Mouse (Mus musculus) urinary bladder, postnatal 4 days (tissue): ENCODE measurements around the gene Fam227a.
A peak's percentile ranks its signal among the peaks of the same experiment; 100 is the strongest.
"Not testable (repeated sequence)": the region's sequence is repeated elsewhere in the genome, so short reads cannot be mapped to it uniquely, and the experiment has no call there.

Source experiments
- DNase-seq, 2 experiments: peaks; one replicate each; pipeline ENCODE4 v3.0.0; 2021 to 2022; ENCODE audit warnings: low spot score in 2 of 2

Fam227a gene

DNA sequence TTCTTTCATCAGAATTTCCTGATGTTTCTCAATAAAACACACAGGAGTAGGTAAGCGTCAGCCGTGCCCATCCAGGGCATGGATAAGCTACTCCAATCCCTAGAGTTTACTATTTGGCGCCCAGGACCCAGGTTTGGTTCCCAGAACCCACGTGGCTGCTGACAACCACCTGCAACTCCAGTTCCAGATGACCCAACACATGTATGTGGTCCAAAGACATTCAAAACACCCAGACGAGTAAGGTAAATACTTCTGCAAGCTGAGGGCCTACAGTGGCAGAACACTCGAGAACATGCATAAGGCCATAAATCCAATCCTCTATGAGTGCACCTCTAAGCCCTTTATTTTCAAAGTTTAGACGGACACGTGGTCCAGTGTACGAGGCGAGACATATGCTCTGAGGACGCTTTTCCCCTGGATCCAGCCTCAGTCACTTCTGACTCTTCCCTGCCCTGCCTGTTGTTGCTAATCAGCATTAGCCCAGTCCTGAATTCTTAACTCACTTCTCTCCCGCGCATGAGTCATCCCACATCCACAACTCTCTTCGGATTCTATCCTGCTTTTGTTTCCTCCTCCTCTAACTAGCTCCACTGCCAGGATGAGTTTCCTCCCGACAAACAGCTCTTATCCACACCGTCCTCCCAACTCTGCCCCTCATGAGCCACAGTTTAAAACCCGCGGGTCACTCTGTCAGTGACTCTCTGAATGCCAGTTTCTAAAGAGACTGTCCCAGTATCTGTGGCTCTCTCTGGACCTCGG, 25.1 kb upstream of the Fam227a start:
- no peak for DNase-seq

DNA sequence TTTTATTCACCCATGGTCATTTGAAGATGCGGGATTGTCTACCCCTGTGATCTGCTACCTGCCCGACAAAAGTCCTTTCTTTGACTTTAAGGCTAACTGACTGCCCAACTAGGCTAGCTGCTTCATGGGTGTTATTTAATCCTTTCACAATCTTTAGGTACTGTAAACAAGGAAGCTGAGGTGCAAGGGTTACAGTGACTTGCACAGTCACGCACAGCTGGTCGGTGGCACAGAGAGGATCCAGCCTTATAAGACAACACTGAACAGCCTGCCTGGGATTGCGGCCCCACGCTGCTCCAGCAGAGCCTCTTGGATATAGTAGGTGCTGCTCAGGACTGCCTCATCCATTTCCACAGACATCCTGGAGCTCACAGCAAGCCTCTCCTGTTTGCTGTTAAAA, 24.4 kb upstream of the Fam227a start:
- no peak for DNase-seq

GRCm38 (mm10) chr15:79681973-79682372, 23.2 kb upstream of the Fam227a start:
- DNase-seq: no peak

- no peak for DNase-seq
These were observed 19.2 kb upstream of the Fam227a start for GRCm38 (mm10) chr15:79677936-79678335.

DNA sequence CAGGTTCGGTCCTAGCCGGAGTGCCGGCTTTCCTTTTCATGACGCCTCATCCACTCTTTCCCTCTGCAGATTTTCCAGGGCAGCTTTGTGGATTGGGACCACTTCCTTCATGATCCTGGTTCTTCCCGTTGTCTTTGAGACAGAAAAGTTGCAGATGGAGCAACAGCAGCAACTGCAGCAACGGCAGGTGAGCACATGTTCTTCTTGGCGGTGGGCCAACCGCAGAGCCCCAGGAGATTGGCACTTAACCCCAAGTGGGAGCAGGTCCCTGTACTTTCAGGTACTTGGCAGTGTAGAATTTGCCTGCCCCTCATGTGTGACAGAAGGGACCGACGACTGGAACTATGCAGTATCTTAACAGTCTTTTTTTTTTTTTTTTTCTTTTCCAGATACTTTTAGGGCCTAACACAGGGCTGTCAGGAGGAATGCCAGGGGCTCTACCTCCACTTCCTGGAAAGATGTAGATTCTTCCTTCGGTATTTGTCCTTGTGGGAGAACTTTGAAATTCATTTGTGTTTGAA, 13.1 kb upstream of the Fam227a start:
- not testable (repeated sequence) for DNase-seq

DNA sequence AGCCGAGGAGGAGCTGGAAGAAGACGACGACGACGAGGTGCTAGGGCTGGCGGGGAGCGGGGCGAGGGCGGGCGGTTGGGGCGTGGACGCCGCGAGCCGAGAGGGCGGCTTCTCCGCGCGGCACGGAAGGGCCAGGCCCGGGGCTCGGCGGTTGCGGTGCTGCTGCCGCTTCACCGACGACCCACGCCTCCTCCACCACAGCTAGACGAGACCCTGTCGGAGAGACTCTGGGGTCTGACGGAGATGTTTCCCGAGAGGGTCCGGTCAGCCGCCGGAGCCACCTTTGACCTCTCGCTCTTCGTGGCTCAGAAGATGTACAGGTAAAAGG, 12.2 kb upstream of the Fam227a start:
- DNase-seq: no peak

DNA sequence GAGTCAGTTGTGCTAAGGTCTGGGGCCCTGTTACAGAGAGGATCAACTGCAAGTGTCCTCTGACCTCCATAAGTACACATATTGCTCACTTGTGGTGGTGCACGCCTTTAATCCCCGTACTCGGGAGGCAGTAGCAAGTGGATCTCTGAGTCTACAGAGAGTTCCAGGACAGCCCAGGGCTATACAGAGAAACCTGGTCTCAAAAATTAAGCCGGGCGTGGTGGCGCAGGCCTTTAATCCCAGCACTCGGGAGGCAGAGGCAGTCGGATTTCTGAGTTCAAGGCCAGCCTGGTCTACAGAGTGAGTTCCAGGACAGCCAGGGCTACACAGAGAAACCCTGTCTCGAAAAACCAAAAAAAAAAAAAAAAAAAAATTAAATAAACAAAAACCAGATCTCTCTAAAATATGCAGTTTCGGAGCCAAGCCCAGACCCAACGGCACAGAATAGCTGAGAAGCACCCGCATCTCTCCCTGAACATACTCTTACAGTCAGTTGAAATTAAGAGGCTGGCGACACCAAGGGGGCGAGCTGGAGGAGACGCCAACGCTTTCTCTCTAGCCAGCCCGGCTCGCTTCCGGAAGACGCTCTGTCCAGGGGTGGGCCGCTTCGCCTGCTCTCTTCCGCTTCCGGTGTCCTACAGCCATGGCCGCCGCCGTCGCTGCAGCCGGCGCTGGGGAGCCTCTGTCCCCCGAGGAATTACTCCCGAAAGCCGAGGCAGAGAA, 11.7 kb upstream of the Fam227a start, which contains the start of gene Tomm22:
Gene Tomm22, plus strand, starts transcription at position 613 of the 723 bp plus-strand sequence.
- DNase-seq: peak; percentile 84 to 89

GRCm38 (mm10) chr15:79669195-79669594, 10.4 kb upstream of the Fam227a start:
- DNase-seq: no peak

GRCm38 (mm10) chr15:79664666-79665065, 5.9 kb upstream of the Fam227a start:
- no peak for DNase-seq

DNA sequence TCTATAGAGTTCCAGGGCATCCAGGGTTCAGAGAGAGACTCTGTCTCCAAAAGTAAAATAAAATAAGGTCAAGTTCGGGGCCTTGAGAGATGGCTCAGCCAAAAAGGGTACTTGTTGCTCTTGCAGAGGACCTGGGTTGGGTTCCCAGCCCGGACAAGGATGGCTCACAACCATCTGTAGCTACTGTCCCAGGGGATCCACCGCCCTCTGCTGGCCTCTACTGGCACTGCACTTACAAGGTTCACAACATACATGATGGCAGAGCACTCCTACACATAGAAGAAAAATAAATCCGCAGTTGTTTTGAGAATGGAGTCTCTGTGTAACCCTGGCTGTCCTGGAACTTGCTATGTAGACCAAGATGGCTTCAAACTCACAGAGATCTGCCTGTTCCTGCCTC, 3.1 kb upstream of the Fam227a start:
- DNase-seq: no peak

DNA sequence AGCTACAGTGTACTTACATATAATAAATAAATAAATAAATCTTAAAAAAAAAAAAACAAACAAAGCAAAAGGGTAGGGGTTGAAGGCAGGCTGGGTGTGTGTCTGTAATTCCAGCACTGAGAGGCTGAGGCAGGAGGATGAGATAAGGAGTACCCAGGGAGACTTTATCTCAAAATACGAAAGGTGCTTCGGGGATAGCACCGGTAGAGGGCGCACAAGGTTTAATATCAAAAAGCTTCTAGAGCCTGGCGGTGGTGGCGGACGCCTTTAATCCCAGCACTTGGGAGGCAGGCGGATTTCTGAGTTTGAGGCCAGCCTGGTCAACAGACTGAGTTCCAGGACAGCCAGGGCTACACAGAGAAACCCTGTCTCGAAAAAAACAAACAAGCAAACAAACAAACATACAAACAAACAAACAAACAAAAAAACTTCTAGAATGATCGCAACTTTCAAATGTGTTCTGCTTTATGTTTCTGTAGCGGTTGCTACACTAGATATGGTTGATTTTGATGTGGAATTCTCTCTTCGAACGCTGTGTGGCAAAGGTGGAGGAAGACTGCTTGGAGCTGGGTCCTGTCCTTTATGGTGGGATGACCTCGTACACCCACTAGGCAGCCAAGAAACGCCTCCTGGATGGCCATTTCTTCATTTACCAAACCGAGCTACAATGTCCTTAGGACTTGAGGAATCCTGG, 772 bp downstream of the Fam227a start:
- peak; percentile 56 to 81 for DNase-seq

DNA sequence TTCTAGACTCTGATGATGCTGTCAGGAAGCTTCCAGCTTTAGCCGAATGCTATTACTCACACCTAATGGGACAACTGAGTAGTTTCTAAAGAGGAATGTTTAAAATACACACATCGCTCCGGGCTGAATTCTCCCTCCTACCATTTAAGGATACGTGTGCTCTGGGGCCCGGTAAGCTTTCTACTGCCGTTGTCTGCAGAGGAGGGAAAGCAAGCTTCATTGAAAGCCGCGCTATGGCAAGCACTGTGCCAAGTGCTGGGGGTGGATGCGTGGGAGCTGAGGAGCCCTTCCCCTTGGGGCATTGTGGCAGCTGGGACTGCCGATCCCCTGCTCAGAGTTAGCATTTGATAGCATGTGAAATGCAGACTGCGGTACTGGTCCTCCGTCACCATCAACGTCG, 2.3 kb downstream of the Fam227a start:
- DNase-seq: no peak

DNA sequence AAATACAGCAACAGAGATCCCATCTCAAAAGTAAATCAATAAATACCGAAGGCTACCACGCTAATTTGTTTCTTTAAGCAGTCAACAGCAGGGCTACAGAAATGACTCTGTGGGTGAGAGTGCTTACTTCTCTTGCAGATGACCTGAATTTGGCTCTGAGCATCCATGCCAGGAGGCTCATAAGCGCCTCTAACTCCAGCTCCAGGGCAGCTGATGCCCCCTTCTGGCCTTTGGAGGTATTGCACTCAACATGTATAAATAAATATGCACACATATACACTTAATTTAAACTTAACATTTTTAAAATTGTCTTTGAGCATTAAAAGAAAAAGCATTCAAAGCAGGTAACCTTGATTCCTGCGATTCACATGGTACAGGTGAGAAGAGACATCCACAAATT, 7.3 kb downstream of the Fam227a start:
- no peak for DNase-seq

- no peak for DNase-seq
These were observed 8.2 kb downstream of the Fam227a start for GRCm38 (mm10) chr15:79650569-79650968.

DNA sequence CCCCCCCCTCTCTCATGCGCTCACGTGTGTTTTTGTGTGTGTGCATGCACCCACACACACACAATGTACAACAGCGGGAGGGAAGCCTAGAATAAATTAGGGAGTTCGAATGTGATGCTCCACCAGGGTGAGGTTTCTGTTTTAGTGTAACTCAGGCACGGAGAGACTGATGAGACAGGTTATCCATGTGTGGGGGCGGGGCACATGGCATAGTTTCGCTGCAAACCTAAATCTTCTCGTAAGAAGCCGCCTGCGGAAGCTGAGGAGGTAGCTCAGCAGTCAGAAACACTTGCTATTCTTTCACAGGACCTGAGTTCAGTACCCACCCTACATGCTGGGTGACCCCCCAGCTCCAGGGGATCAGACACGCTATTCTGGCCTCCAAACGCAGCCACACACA, 10.6 kb downstream of the Fam227a start:
- DNase-seq: no peak

DNA sequence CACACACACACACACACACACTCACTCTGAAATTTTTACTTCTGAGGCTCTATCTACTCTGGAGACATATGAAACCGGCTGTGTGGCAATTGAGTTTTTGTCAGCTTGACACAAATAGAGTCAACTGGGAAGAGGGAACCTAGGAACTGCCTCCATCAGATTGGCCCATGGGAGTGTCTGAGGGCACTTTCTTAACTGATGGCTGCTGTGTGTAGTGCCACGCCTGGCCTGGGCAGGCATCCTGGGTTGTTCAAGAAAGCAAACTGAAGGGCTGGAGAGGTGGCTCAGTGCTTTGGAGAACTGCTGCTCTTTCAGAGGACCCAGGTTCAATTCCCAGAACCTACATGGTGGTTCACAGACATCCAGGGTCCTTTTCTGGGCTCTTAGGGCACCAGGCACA, 13.3 kb downstream of the Fam227a start:
- no peak for DNase-seq

DNA sequence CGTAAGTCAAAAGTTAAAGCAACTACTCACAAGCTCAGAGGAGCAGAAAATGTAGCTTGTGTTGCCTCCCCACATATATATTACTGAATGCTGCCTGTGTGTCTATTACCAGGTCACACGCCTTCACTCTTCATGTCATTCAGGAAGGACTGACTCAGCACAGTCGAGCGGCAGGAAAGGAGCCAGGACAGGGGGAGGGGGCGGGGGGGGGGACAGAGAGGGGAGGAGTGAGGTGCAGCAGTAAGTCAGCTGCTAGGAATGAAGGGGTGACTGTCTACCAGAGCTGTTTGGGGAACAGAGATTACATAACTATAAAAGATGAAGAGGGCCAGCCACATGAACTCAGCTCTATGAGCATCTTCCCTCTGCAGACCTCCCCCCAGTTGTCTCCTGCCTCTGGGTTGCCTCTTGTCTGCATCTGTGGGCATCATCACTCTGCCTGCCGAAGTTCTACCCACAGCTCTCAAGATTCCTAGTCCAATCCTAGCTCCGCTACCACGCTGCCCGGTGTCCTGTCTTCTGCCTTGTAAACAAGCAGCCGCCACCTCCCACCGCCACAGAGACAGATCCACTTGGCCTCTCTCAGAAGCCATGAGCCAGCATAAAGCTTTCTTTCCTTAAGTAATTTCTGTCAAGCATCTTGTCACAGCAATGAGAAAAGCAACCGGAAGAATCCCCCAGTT, 17.5 kb downstream of the Fam227a start:
- no peak for DNase-seq

DNA sequence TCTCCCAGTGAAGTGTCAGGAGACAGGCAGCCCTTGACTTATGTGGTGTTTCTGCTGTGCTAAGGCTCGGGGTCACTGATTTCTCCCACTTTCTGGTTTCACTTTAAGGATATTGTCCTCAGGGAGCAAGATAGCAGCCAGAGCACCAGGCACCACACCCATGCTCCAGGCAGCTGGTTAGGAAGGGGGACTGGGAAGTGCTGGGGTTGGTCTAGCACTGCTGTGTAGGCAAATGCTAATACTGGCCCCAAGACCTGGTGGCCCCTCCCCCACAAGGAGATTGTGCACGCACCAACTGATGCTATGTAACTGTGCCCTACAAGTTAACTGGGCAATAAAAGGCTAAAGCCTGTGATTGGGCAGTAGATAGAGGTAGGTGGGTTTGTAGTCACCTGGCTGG, 28.3 kb downstream of the Fam227a start:
- no peak for DNase-seq

- DNase-seq: peak in 1 of 2 experiments; percentile 57
These were observed 38.9 kb downstream of the Fam227a start for GRCm38 (mm10) chr15:79619770-79620414.

GRCm38 (mm10) chr15:79618456-79618855, 40.3 kb downstream of the Fam227a start:
- peak in 1 of 2 experiments; percentile 23 for DNase-seq

DNA sequence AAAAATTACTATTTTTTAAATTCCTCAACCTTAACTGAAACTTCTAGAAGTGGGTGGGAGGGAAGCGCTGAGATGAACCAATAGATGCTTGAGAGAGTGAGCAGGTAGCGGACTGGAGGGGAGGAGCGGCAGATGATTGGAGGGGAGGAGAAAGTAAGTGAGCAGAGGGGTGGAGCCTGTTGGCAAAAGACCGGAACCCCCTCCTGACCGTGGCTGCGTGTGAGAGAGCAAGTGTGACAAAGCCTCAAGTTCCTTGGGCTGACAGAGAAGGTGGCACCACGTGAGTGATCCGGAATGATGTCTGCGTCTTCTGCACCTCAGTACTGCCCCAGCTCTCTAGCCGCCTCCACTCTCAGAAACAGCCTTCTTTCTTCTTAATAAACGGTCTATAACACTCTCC, 41.6 kb downstream of the Fam227a start:
- DNase-seq: no peak
